Mouse (Mus musculus): Measurements from ENCODE around the gene Gm6588.
"Not testable (repeated sequence)": the region's sequence is repeated elsewhere in the genome, so short reads cannot be mapped to it uniquely, and the experiment has no call there.

The Gm6588 gene

DNA sequence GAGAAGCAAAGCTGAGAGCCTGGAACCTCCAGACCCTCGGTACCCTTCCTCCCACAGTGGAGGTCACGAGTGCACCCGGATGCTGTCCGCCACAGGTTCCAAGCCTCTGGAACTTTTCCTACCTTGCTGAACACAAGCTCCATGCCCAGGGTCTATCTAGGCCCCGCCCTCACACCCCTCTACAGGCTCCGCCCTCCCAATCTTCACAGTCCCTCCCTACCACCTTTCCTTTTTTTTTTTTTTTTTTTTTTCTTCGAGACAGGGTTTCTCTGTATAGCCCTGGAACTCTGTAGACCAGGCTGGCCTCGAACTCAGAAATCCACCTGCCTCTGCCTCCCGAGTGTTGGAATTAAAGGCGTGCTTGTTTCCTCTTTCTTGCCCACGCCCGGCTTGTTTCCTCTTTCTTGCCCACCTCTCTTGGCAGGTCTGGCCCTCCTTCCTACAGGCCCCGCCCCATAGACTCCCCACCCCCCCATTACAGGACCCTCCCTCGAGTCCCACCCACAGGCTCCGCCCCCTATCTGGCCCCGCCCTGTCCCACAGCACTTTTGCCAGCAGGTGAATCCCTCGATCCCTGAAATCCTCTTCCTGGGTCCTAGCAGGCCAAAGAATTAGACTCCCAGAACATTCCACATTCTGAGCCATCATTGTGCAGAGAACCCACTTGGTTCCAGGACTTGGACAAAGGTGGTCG lies at the start of gene Gm6588:
Gene Gm6588 (plus strand): TSS at position 680 of the 694 bp plus-strand sequence.
- DNase-seq (ENCODE audit: low read depth) = no peak

- no peak for DNase-seq (ENCODE audit: low read depth)
Observed at GRCm38 (mm10) chr5:112402437-112402836, 46.8 kb upstream of the Gm6588 start.

GRCm38 (mm10) chr5:112406017-112406416 lies 43.2 kb upstream of the Gm6588 start:
- no peak for DNase-seq (ENCODE audit: low read depth)

GRCm38 (mm10) chr5:112409274-112409673 lies 40.0 kb upstream of the Gm6588 start:
- no peak for DNase-seq (ENCODE audit: low read depth)

DNA sequence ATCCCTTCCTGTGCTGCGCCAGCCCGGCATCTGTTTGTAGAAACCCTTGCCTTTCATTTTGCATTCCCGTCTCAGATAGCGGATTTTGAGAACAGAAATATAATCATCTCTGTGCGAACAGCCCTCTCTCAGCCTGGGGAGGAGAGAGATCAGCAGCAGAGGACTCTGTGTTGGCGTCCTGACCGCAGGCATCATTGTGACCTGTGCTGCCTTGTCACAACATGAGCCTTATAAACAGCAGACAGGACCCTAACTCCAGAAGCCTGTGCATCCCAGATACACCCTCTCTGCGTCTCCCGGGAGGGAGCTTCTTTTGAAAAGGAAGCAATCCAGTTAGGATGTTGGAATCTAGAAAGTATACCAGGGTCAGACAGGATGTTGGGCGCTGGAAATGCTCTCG lies 38.2 kb upstream of the Gm6588 start:
- DNase-seq (ENCODE audit: low read depth) = no peak

- no peak for DNase-seq (ENCODE audit: low read depth)
Observed at GRCm38 (mm10) chr5:112411514-112412335, 37.5 kb upstream of the Gm6588 start.

DNA sequence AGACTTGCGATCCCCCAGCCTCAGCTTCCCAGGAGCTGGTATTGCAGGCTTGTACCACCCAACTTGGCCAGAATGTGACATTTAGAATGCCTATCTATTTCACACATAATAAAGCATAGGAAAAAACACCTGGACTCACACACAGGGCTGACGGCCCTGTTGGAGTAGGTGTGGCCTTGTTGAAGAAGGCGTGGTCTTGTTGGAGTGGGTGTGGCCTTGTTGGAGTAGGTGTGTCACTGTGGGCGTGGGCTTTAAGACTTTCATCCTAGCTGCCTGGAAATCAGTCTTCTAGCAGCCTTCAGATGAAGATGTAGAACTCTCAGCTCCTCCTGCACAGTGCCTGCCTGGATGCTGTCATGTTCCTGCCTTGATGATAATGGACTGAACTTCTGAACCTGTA lies 36.4 kb upstream of the Gm6588 start:
- DNase-seq (ENCODE audit: low read depth) = not testable (repeated sequence)

GRCm38 (mm10) chr5:112416673-112417072 lies 32.6 kb upstream of the Gm6588 start:
- DNase-seq (ENCODE audit: low read depth) = no peak

DNA sequence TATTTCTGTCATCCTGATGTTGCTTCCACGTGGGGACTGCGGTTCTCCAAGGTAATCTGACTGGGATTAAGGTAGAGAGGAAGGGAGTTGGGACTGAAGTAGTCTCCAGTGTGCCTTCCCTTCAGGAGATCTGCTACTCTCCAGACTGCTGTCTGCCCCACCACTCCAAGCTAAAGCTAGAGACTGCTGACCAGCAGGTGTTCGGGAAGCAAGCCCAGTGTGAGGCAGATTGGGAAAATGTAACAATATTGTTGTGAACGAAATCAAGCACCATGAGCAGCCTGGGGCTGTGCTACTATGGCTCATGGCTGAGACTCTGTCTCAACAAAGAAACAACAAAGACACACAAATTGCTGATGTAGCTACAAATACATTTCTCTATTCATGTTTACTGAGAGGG lies 31.2 kb upstream of the Gm6588 start:
- DNase-seq (ENCODE audit: low read depth) = no peak

GRCm38 (mm10) chr5:112419535-112419934 lies 29.7 kb upstream of the Gm6588 start:
- no peak for DNase-seq (ENCODE audit: low read depth)

- no peak for DNase-seq (ENCODE audit: low read depth)
Observed at GRCm38 (mm10) chr5:112426635-112427034, 22.6 kb upstream of the Gm6588 start.

GRCm38 (mm10) chr5:112427283-112427682 lies 21.9 kb upstream of the Gm6588 start:
- DNase-seq (ENCODE audit: low read depth) = no peak

- DNase-seq (ENCODE audit: low read depth) = no peak
Observed at GRCm38 (mm10) chr5:112428944-112429343, 20.3 kb upstream of the Gm6588 start.

DNA sequence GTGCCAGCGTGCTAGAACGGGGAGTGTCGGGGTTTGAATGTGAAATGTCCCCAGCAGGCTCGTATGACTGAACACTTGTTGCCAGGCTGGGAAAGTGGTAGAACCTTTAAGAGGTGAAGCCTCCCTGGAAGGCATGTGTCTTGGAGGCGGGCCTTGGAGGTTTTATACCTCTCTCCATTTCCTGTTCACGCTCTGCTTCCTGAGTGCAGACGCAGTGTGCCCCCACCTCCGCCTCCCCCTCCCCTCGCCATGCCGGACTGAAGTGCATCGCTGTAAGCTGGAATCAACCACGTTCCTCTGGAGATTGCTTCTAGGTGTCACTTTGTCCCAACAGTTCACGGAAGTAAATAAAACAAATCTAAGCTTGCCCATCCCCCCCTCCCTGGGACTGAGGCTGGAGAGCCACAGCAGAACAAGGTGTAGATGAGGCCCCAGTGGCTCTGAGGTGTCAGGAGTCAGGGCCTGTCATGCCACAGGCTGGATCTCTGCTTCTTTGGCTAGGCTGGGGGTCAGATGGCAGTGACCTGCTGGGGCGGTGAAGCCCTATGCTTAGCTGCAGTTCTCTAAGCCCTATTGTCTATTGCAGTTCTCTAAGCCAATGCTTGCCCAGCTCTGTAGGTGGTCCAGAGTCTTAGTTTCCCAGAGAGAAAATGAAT lies 18.0 kb upstream of the Gm6588 start:
- no peak for DNase-seq (ENCODE audit: low read depth)

DNA sequence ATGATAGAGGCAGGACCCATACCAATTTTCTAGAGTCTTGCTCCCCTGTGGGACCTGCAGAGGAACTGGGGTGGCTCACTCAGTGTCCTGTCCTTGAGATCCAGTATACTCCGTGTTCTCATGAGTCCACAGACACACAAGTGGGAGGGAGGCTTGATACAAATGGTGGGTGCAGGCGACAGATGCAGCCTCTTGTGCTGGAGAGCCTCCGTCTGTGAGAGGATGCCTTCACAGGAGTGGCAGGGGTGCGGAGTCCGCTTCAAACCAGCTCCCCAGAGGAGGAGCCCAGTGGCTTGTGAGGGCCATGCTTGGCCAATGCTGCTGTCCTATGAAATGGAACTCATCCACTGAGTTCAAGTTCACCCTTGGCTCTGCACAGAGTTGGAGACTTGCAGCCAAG lies 17.2 kb upstream of the Gm6588 start:
- no peak for DNase-seq (ENCODE audit: low read depth)

GRCm38 (mm10) chr5:112433004-112433403 lies 16.2 kb upstream of the Gm6588 start:
- DNase-seq (ENCODE audit: low read depth) = no peak

DNA sequence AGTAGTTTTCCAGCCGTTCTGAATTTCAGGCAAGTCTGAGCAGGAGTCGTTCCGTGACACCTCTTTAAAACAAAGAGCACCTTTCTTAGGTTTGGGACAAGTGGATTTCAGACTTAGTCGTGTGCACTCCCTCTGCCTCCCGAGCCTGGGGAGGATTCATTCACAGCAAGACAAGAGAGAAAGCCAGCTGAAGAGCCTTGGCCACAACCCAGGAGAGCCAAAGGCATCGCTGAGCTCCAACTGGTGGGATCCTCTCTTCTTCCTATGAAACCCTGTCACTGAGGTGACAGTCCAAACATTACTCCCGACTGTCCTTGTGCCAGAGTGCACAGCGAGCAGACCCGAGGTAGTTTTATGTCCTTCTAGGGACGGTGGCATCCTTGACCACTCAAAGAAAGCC lies 10.7 kb upstream of the Gm6588 start:
- no peak for DNase-seq (ENCODE audit: low read depth)

DNA sequence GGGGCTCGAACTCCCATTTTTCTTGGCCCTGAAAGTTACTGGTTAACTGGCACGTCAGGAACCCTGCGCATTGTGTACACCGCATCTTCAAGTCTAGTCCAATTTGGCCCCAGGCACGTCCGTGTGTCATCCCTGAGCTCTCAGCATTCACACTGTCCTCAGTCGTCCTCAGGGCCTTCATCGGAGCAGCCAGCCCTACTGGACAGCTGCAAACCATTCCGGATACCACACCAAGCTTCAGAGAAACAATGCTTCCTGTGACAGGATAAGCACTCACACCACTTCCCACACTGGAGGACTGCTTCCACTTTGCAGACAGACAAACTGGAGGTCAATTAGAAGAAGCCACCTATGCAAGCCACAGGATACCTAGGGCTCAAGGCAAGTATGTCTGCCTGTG lies 3.9 kb downstream of the Gm6588 start:
- DNase-seq (ENCODE audit: low read depth) = no peak

DNA sequence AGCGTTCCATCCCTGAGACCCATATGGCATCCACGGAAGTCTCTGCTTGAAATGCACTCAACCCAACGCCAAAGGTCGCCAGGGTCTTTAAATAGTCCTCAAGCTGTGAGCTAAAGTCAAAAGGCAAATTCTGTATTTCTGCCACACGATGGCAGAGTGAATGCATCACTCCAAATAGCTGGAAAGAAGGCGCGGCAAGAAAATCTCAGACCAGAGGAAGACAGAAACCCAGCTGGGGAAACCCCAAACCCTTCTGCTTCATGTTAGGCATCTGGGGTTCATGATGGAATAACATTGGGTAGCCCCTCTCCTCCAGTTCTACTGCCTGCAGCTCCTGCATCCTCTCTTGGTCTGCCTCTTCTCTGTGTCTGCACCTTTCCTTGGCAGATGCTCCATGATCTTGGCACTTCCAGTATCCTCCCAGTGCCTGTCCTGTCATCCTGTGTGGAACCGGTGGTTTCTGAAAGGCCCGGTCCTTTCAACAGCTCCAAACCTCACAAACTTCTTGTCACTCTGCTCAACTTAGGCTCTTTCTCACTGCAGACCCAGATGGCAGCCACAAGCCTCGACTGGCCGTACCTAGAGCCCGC lies 5.8 kb downstream of the Gm6588 start:
- DNase-seq (ENCODE audit: low read depth) = no peak

DNA sequence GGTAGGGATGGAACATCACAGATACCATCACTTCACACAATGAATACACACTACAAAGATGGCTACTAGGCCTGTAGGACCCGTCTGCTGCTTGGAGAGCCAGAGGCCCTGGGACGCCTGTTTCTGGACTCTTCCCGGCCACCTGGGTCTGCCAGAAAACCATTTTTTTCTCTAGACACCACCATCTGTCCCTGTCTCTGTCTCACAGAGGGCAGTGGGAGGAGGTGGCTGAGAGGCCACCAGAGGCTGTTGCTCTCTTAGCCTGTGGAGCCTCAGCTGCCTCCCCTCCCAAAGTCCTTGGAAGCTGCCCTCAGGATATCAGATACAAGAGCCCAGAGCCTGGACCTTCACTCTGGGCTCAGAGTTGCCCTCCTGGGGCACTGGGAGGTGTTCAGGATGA lies 10.7 kb downstream of the Gm6588 start:
- DNase-seq (ENCODE audit: low read depth) = no peak

- DNase-seq (ENCODE audit: low read depth) = no peak
Observed at GRCm38 (mm10) chr5:112466331-112466730, 17.1 kb downstream of the Gm6588 start.

DNA sequence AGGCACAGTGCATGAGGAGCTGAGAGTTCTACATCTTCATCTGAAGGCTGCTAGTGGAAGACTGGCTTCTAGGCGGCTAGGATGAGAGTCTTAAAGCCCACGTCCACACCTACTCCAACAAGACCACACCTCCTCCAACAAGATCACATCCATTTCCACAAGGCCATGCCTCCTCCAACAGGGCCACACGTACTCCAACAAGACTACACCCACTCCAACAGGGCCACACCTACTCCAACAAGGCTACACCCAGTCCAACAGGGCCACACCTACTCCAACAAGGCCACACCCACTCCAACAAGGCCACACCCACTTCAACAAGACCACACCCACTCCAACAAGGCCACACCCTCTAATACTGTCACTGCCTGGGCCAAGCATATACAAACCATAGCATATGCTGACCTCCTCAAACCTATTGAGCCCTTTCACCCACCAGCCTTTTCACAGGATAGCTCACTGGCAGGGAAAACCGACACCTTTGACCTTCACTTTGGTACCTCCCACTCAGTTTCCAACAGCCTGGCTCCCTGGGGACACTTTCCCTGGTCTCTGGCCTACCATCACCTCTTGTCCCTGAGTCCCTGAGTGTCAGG lies 19.9 kb downstream of the Gm6588 start:
- DNase-seq (ENCODE audit: low read depth) = no peak

Measured in fibroblast of lung, adult 2 months (primary cell).